Mouse (Mus musculus) layer of hippocampus, adult 9-10 months (tissue): ENCODE measurements around the gene Atg7.

ENCODE experiments used
- DNase-seq: peaks from one replicate; pipeline ENCODE4 v3.0.0; 2022; ENCODE audit warnings: low spot score

The Atg7 gene

GRCm38 (mm10) chr6:114819971-114820481 is 177.1 kb downstream of the Atg7 start:
- DNase-seq, result no peak

GRCm38 (mm10) chr6:114821646-114822045 is 178.7 kb downstream of the Atg7 start:
- no peak for DNase-seq

- no peak for DNase-seq
These were observed 184.0 kb downstream of the Atg7 start for GRCm38 (mm10) chr6:114826889-114827288.

GRCm38 (mm10) chr6:114829660-114830438 is 187.0 kb downstream of the Atg7 start:
- DNase-seq, result no peak

- DNase-seq, result no peak
These were observed 188.9 kb downstream of the Atg7 start for GRCm38 (mm10) chr6:114831807-114832206.

- no peak for DNase-seq
These were observed 190.3 kb downstream of the Atg7 start for GRCm38 (mm10) chr6:114833058-114833685.

- no peak for DNase-seq
These were observed 191.0 kb downstream of the Atg7 start for GRCm38 (mm10) chr6:114833791-114834346.

- DNase-seq, result no peak
These were observed 192.4 kb downstream of the Atg7 start for GRCm38 (mm10) chr6:114835344-114835743.

- no peak for DNase-seq
These were observed 192.9 kb downstream of the Atg7 start for GRCm38 (mm10) chr6:114835752-114836151.

- DNase-seq, result no peak
These were observed 193.5 kb downstream of the Atg7 start for GRCm38 (mm10) chr6:114836433-114836832.

GRCm38 (mm10) chr6:114838872-114839271 is 196.0 kb downstream of the Atg7 start:
- no peak for DNase-seq

- DNase-seq, result no peak
These were observed 197.1 kb downstream of the Atg7 start for GRCm38 (mm10) chr6:114840012-114840411.

GRCm38 (mm10) chr6:114842131-114842530 is 199.2 kb downstream of the Atg7 start:
- no peak for DNase-seq

- no peak for DNase-seq
These were observed 200.0 kb downstream of the Atg7 start for GRCm38 (mm10) chr6:114842863-114843262.

GRCm38 (mm10) chr6:114846153-114846772 is 203.4 kb downstream of the Atg7 start:
- no peak for DNase-seq

- no peak for DNase-seq
These were observed 204.8 kb downstream of the Atg7 start for GRCm38 (mm10) chr6:114847582-114848174.

- no peak for DNase-seq
These were observed 205.9 kb downstream of the Atg7 start for GRCm38 (mm10) chr6:114848761-114849160.

GRCm38 (mm10) chr6:114849787-114850186 is 206.9 kb downstream of the Atg7 start:
- no peak for DNase-seq

- DNase-seq, result no peak
These were observed 208.8 kb downstream of the Atg7 start for GRCm38 (mm10) chr6:114851688-114852087.

GRCm38 (mm10) chr6:114852739-114853138 is 209.8 kb downstream of the Atg7 start:
- DNase-seq, result no peak

GRCm38 (mm10) chr6:114854368-114854767 is 211.5 kb downstream of the Atg7 start:
- no peak for DNase-seq

- DNase-seq, result no peak
These were observed 212.7 kb downstream of the Atg7 start for GRCm38 (mm10) chr6:114855644-114856043.
